Mouse (Mus musculus) neutrophil, adult 5-6 weeks (primary cell): ENCODE measurements around the gene Ip6k2. TPM values are rescaled to one million over a fixed set of nuclear protein-coding genes. Genes with fewer than 3 reads are reported as not detected.

Experiments used
- ATAC-seq: fragments of 151-379, 151-347 bp; 2 replicates; pipeline ENCODE4 v1.8.0; 2017; ENCODE audit warnings: mild to moderate bottlenecking, moderate TSS enrichment; ENCODE audit not compliant: insufficient number of reproducible peaks, poor library complexity, low FRiP score, severe bottlenecking; ENCODE audit errors: extremely low read depth
- total RNA-seq: library from RNA; stranded (forward); fragments of 200-1000 nt; gene quantifications from 2 replicates; pipeline ENCODE4 v1.2.3, GENCODE M21; 2017

Ip6k2 gene
- total RNA-seq, 1 experiment from 2014 or later = 87.9 TPM

DNA sequence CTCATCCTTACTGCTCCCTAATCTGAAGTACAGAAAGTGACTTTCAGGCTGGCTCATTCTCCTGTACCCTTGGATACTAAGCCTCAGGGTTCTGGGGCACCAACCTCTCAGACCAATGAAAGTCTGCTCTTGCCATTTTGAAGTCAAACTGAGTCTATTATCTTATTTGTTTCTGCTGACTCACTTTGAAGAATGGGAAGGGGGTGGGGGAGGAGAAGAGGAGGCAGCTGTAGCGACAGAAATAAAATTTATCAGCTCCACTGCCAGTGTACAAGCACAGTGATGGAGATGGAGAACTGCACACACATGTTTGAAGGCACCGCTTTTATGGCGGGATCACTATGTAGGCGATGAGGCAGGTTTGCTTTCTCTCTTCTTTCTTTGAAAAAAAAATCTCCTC lies 6.3 kb upstream of the Ip6k2 start:
- ATAC-seq = no peak

DNA sequence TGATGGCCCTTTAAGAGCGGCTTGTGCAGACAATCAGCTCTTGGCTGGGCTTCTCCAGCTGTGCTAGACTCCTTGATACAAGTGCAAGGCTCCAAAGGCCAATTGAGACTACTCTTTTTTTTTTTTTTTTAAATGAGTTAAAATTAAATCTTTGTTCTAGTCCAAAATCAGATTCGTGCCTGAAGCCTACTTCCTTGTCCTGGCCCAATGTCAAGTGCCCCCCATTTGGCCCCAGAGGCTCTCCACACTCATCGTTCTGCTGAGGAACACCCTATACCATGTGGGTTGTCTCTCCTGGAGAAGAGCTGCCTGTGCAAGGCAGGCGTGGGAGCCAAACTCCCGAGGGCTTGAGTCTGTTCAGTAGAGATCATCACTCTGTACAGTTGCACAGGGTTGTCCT lies 2.6 kb upstream of the Ip6k2 start:
- no peak for ATAC-seq

DNA sequence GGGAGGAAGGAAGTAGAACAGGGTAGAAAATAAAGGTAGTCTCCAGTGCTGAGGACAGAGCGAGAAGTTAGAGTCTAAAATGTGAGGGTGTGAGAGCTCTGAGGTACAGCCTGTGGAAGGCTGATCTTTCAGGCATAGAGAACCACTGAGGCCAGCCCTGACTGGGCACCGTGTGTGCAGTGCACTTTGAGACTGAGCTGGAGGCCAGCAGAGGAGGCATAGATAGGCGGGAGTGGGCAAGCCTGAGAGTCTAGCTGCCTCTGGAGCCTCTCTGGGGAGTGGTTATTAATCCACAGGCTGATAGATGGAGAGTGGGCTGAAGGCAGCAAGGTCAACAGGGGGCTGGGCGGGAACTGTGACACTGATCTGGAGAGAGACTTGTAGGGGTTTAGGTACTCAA lies 1.7 kb upstream of the Ip6k2 start:
- ATAC-seq = no peak

DNA sequence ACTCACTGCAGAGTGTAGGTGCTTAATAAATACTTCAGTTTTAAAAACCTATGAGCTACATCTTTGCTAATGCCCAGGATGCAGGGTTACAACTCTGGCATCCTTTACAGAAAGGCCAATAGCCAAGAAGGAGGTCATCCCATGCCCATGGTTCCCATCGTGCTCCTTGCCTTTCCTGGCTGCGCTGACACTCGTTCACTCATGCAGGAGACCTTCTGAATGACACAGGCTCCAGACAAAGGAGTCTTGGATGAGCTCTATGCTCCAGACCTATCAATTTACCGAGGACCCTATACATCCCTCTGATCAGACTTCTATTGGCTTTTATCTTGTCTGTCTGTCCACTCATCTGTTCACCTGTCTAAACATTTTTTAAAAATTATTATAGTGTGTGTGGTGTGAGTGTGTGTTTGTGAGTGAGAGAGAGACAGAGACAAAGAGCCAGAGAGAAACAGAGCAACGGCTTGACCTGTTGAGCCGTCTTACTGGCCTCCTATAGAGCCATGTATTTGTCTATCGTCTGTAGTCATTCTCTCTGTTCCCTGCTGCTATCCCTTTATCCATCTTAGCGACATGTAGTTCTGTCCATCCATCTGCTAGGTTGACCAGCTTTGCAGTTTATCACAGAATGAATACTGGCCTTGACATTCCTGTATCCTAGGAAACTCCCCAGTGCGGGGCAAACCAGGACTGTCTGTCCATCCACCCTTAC lies 604 bp upstream of the Ip6k2 start:
- ATAC-seq = no peak

DNA sequence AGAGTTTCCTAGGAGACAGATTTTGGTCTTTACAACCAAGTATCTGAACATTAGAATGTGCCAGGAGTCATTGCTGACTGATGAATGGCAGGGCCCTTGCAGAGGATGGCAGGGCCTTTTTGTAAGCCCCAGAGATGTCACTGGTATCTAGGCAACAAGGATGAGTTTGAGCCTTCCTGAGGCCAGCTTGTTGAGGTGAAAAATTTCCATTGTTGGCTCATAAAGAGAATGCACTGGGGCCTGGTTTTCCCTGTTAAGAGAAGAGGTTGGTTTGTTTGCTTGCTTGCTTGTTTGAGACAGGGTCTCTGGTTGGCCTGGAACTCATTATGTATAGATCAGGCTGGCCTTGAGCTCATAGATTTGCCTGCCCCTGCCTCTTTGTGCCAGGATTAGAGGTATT lies 1.8 kb downstream of the Ip6k2 start:
- no peak for ATAC-seq

DNA sequence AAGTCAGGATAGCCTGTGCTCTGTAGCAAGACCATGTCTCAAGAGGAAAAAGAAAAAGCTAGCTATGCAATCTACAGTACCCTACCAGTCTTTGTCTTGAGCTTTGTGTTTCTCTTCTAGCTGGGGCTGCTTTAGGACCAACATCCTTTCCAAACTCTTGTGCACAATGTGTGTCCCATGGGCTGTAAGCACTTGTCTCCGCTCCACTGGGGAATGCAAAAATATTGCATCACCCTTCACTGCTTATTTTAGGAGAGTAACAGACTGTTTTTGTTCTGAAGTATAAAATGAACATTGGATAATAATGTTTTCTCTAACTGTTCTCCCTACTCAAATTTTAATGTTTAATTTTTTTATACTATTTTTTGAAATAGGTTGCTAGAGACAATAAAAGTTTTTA lies 2.9 kb downstream of the Ip6k2 start:
- no peak for ATAC-seq

DNA sequence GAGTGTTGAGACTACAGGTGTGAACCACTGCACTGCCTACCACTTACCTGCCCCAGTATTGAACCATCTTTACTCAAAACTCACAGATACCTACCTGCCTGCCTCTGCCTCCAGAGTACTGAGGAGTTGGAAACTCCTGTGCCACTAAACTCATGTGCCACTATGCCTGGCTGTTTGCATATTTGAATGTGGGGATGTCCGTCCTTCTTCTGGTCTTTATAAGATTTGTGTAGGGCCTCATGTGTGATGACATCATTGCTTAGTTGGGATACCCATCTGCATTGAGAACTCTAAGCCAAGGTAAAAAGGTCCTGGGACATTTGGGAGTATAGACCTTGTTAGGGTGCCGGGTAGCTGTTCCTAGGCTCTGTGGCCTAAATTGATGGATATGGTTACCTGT lies 3.5 kb downstream of the Ip6k2 start:
- no peak for ATAC-seq

DNA sequence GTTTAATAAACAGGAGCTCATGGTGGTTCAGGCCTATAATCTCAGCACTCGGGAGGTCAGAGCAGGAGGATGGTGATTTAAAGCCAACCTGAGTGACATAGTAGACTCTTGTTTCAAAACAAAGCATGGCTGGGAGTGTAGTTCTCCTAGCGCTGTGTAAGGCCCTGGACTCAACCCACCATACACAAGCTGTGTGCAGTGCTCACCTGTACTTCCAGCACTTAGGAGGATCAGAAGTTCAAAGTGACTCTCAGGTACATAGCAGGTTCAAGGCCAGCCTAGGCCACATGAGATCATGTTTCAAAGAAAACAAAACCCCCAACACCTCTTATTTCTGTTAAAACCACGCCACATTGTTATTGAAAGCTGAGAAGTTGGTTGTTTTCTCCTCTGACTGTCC lies 5.1 kb downstream of the Ip6k2 start:
- no peak for ATAC-seq

DNA sequence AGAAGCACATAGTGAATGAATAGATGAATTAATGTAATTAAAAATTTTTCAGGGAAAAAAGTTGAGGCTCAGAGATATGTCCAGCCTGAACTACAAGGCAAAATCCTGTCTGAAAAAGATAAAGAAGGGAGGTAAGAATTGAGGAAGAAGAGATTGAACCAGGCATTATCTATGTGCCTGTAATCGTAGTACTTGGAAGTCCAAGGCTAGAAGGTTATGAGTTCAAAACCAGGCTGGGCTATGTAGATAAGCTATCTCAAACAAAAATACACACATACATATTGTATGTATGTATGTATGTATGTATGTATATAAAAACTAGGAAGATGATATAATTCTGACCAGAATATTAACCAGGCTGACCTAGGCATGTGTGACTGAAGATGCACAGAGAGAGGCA lies 8.7 kb downstream of the Ip6k2 start:
- ATAC-seq = no peak

DNA sequence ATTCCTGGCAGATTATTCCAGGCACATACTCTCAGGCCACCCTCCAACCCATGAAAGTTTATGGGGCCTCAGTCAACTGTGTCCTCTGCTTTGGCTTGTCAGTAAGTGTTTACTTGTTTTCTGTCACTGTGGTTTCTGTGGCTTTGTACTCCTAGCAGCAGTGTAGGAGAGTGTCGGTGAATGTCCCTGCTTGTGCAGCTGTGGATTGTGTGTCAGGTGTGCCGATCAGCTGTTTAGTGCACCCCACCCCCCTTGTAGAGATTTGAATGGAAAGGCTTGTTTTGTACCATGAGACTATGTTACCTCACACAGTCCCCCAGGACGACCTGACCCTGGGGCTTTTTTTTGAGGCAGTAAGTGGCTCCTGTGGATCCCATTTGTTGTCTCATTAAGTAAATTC lies 9.1 kb downstream of the Ip6k2 start:
- ATAC-seq = peak; percentile 13; the same call in 1 of the 2 replicates

DNA sequence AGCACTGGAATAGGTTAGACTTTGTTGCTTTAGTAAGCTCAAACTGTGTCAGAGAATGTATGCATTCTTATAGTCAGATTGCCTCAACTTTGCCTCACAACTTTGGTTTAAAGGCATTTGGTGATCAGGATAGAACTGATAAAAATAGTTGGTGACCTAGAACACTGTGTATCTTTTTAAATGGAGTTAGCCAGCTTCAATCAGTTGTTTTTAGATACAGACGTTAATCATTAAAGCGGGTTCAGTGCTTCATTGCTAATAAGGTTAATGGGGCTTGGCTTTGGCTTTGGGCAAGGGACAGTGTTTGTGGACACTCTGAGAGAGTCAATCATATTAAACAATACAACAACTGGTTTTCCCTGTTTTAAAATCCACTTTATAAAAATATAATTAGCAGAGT lies 11.7 kb downstream of the Ip6k2 start:
- ATAC-seq = no peak

DNA sequence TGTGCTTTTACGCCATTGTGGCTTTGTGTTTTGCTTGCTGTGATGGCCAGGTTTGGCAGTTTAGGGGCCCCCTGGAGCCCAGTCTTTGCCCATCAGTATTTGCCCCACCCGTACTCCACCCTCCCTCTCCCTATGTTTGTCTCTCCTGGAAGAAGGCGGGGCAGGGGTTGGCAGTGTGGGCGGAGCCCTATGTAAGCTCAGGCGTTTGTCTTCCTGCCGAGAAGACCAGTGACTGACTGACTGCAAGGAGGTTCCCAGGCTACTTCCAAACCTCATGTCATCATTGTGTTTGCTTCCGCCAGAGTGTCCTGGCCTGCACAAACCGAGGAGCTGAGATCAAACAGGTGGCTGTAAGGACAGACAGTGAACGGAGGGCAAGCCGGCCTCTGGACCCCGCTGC lies 12.2 kb downstream of the Ip6k2 start:
- no peak for ATAC-seq

DNA sequence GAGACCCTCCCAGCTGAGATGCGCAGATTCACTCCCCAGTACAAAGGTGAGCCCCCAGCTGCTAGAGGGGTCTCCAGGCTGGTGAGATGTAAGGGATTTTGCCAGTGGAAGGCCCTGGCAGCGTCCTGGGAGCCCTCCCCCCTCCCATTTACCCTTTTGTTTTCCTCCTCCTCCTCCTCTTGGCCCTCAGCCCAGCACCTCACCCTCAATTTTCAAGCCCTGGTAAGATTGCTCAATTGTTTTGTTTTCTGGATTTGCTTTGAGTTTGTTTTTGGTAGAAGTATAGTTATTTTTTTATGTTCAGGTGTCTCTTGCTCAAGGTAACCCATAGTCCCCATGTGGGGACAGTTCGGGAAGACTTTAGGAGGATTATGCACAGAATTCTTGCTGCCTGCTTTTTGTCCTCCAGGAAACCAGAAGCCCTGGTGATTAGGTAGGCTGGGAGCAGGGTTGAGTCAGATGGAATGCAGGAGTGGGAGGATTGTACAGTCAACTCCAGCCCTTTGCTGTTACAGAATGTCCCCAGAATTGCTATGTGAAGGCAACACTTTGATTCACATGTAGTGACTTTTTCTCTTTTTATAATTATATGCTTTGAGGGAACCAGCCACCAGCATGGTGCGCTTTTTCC lies 12.9 kb downstream of the Ip6k2 start:
- no peak for ATAC-seq

DNA sequence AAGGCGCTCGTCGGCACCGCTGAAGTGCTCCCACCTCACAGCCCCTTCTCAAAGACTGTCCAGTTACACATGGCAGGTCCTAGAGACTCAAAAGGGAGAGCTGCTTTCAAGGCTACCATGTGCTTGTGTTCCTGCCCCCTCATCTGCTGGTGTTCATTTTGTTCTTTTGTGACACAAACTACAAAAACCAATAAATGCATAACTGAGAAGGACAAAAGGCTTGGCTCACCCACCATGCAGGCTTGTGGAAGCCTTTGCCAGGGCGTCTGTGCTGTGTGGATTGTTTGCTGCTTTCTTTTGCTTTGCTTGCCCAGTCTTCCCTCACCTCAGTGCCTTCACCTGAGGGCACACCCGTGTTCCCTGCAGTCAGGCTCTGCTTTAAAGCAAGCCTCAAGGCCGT lies 13.9 kb downstream of the Ip6k2 start:
- no peak for ATAC-seq

DNA sequence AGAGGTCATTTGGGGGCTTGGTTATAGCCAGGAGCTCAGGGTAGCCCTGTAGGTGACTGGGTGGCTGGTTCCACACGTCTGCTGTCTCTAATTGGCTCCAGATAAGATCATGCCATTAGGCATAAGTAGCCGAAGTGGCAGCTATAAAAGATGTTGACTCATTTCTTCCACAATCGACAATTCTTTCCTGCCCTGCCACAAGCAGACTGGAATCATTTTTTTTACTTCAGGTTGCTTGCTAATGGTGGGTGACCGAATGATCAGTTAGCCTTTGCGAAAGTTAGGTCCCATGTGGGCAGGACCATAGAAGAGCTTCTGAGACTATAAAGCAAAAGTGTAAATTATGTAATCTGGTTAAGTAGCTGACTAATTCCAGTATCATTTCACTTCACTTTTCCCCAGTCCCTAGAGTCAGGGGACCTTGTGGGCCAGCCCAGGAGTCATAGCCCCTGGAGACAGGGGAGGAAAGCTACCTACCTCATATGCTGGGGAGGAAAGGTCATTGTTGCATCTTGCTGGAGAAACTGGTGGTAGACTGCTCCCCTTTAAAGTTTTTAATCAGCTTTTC lies 15.0 kb downstream of the Ip6k2 start:
- no peak for ATAC-seq

DNA sequence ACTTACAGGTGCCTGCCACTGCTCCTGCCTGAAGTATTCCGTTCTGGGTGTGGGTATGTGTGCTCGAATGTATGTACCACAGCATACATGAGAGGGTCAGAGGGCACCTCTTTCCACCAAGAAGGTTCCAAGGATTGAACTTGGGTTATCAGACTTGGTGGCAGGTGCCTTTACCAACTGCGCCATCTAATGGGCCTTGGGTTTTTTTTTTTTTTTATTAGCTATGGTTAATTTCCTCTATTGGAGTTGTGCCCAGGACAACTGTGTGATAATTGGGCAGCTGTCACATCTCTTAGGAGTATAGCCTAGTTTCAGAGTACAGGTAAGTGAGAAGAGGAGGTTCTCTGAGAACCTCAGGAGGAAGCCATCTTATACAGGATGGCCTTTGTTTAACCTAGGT lies 16.0 kb downstream of the Ip6k2 start:
- ATAC-seq = no peak

DNA sequence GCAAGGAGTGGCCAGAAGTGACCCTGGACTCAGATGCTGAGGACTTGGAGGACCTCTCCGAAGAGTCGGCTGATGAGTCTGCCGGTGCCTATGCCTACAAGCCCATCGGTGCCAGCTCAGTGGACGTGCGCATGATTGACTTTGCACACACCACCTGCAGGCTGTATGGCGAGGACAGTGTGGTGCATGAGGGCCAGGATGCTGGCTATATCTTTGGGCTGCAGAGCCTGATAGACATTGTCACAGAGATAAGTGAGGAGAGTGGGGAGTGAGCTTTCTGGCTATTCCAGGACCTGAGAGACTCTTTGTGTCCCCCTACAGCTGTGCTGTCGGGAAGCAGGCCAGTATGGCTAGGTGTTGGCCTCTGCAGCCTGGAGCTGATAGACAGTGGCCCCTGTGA lies 22.2 kb downstream of the Ip6k2 start:
- no peak for ATAC-seq

DNA sequence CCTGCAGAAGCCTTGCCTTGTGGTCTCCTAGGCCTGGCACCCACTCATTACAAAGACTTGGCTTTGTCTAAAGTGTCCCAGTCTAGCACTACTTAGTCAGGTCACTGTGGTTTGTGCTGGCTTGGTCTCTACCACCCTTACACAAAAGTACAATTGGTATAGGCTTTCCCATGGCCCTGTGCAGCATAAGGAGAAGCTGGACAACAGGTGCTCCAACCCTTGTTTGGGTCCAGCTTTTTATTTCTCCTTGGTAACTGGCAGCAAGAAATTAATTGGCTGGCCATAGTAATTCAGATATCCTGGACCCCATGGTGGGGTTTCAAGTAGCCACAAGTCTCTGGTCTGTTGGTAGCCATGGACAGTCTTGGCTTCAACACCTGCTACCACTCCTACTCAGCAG lies 22.8 kb downstream of the Ip6k2 start:
- ATAC-seq = no peak

DNA sequence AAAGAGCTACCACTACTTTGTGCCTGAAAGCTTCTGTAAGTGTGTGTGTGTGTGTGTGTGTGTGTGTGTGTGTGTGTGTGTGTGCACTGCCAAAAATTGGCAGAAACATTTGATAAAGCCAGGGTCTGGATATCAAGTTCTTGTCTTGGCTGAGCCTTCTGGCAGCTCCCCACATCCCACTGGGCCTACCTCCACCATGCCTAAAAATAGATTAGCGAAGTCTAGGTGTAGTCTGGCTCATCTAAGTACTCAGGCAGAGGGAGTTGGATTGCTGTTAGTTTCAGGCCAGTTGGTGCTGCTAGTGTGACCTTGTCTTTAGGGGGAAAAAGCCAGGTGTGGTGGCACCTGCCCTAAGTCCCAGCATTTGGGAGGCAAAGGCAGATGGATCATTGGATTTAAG lies 23.2 kb downstream of the Ip6k2 start:
- no peak for ATAC-seq

DNA sequence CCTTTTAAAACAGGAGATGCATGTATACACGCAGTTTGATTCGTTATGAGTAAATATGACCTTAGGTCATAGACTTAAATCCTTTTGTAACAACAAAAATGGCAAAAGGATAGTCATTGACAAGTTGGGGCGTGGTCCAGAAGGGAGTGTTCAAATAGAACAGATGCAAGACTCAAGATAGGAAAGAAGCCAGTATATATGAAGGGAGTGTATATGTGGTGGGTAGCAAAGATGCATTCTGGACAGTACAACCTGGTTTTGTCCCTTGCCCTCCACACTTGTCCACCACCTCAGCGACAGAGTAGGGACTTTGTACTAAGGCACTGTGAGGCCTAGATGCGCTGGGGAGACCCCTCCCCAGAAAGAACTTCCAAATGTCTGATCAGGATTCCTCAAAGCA lies 24.1 kb downstream of the Ip6k2 start:
- no peak for ATAC-seq
